Mouse (Mus musculus): ENCODE data around the gene A030005K14Rik. TPM values are rescaled to one million over a fixed set of nuclear protein-coding genes. Genes with fewer than 3 reads are reported as not detected.

Gene A030005K14Rik
- polyA plus RNA-seq, 1 experiment from 2014 or later: not detected

Other genes starting within 250 kb of the A030005K14Rik start
- gene Agfg1, start 219.9 kb downstream of the A030005K14Rik start, polyA plus RNA-seq (2014; fragmentation: Nextera tagmentation; extraction: Ambion mirVana): 38.6 and 44.6 TPM in 2 replicates
- gene A030005L19Rik, start 146.1 kb downstream of the A030005K14Rik start, polyA plus RNA-seq (2014; fragmentation: Nextera tagmentation; extraction: Ambion mirVana): not detected in 2 replicates
- not detected in 2 replicates for gene A030014E15Rik, start 134.5 kb downstream of the A030005K14Rik start, polyA plus RNA-seq (2014; fragmentation: Nextera tagmentation; extraction: Ambion mirVana)
- not detected in 2 replicates for gene Gm6217, start 128.0 kb downstream of the A030005K14Rik start, polyA plus RNA-seq (2014; fragmentation: Nextera tagmentation; extraction: Ambion mirVana)
- not detected in 2 replicates for gene A030003K21Rik, start 116.0 kb downstream of the A030005K14Rik start, polyA plus RNA-seq (2014; fragmentation: Nextera tagmentation; extraction: Ambion mirVana)
- gene Gm7544, start 103.4 kb downstream of the A030005K14Rik start, polyA plus RNA-seq (2014; fragmentation: Nextera tagmentation; extraction: Ambion mirVana): not detected in 2 replicates
- gene Gm47955, start 99.1 kb downstream of the A030005K14Rik start, polyA plus RNA-seq (2014; fragmentation: Nextera tagmentation; extraction: Ambion mirVana): not detected in 2 replicates
- not detected in 2 replicates for gene Gm47959, start 58.8 kb downstream of the A030005K14Rik start, polyA plus RNA-seq (2014; fragmentation: Nextera tagmentation; extraction: Ambion mirVana)
- 2.4 and 2.7 TPM in 2 replicates for gene Slc19a3, start 20.9 kb downstream of the A030005K14Rik start, polyA plus RNA-seq (2014; fragmentation: Nextera tagmentation; extraction: Ambion mirVana)
- gene Krtap28-10, start 16.9 kb downstream of the A030005K14Rik start, polyA plus RNA-seq (2014; fragmentation: Nextera tagmentation; extraction: Ambion mirVana): not detected in 2 replicates
- gene Gm47969, start 14.4 kb downstream of the A030005K14Rik start, polyA plus RNA-seq (2014; fragmentation: Nextera tagmentation; extraction: Ambion mirVana): not detected in 2 replicates
- not detected in 2 replicates for gene Krtap28-13, start 1.6 kb upstream of the A030005K14Rik start, polyA plus RNA-seq (2014; fragmentation: Nextera tagmentation; extraction: Ambion mirVana)
- gene Ccl20, start 57.4 kb upstream of the A030005K14Rik start, polyA plus RNA-seq (2014; fragmentation: Nextera tagmentation; extraction: Ambion mirVana): 0.36 TPM in 1 of 2 replicates, not detected in the other
- gene Daw1, start 100.4 kb upstream of the A030005K14Rik start, polyA plus RNA-seq (2014; fragmentation: Nextera tagmentation; extraction: Ambion mirVana): 0.20 TPM in 1 of 2 replicates, not detected in the other